Mouse (Mus musculus) cerebellum, adult 2 months (tissue): Measurements from ENCODE around the gene 9230104L09Rik.

Source experiments
- CTCF ChIP-seq: fragments of 200-500 bp; IDR thresholded peaks from 2 replicates; pipeline ENCODE4 v1.5.1; 2011; ENCODE audit warnings: low read depth, mild to moderate bottlenecking, control low read depth, low read length, moderate library complexity, borderline replicate concordance; ENCODE audit not compliant: insufficient read depth
- POLR2A ChIP-seq: fragments of 200-500 bp; IDR thresholded peaks from 2 replicates; pipeline ENCODE4 v1.6.1; 2011; ENCODE audit warnings: low read length, control low read depth, borderline replicate concordance; ENCODE audit not compliant: insufficient read depth

DNA sequence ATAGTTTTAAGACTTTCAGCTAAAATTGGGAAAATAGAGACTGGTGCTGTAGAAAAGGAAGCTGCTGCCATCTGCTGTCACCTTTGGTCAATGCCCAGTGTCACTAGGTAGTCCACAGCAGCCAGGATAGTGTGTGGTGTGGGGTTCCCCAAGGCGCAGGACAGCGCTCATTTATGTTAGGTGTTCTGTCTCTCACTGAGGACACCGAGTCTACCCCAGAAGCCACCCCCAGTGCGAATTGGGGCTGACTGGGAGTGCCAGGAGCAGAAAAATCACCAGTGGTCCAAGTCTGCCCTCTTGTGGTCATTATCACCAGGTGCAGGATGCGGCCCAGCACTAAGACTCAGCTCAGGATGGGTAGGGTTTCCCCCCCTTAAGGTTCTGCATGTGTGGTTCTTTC lies 37.4 kb upstream of the 9230104L09Rik start:
- TF ChIP-seq CTCF = peak; percentile 84
- TF ChIP-seq POLR2A = no peak
